Mouse (Mus musculus) c-Kit-positive CD71-positive TER-119-negative erythroid progenitor cells, embryonic 14.5 days (primary cell): ENCODE measurements around the gene Pla2g5.

Experiments
- DNase-seq: peaks from one replicate; pipeline ENCODE4 v3.0.0-alpha.2; 2013; ENCODE audit warnings: low read depth

Pla2g5 gene

DNA sequence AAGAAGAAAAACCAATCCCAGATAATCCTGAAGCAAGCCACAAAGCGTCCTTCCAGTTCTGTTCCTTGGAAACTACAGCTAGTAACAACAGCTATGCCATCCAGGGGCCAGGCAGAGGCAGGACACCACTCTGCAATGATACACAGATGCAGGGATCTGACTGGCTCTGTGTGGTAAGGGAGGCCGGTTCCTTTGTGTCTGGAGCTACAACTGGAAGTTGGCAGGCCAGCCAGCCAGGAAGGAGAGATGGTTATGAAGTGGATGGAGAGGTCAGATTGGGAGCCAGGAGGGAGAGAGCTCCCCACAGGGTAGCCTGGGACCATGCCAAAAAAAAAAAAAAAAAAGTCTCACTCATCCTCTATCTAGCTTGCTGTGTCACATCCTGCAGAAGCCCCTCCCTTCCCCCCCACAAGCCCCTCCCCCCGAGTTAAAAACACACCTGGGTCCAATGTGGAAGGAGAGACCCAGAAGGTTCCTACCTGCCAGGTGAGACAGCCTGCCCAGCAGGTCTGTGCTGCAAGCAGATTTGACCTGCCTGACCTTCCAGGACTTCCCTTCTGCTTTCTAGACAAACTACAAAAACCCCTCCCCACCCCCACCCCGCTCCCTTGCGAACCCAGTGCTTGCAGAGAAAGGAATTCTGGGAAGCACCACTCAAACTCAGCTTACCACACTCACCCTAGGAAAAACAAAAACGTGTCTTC is 66.6 kb downstream of the Pla2g5 start:
- DNase-seq: no peak

DNA sequence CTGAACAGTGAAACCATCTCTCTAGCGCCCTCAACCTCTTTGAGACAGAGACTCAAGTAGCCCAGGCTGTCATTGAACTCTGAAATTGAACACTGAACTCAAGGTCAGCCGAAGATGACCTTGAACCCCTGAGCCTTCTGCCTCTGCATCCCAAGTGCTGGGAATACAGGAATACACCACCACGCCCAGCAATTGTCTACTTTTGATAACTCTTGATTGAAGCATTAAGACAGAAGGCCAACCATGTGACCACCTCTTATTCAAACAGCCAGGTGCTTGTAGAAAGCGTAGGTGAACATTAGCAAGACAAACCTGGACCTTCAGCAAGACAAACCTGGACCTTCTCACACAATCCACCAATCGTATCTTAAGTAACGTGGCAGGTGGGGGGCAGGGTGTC is 68.9 kb downstream of the Pla2g5 start:
- no peak for DNase-seq

GRCm38 (mm10) chr4:138793276-138793675 is 70.0 kb downstream of the Pla2g5 start:
- no peak for DNase-seq

- no peak for DNase-seq
These were observed 70.7 kb downstream of the Pla2g5 start for GRCm38 (mm10) chr4:138792599-138792998.

DNA sequence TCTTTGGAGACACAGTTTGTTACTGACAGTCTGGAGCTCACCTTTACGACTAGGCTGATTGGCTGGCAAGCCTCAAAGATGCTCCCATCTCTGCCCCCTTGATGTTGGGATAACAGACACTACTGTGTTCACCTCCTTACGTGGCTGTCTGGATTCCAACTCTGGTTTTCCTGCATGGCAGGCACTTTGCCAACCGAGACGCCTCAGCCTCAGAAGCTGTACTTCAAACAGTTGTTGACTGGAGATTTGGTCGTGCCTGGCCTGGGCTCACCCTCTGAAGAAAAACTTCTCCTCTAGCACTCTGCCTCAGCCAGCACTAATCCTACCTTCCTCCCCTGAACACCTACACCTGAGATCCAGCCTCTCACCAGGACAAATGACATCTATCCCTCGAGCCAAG is 71.8 kb downstream of the Pla2g5 start:
- no peak for DNase-seq

DNA sequence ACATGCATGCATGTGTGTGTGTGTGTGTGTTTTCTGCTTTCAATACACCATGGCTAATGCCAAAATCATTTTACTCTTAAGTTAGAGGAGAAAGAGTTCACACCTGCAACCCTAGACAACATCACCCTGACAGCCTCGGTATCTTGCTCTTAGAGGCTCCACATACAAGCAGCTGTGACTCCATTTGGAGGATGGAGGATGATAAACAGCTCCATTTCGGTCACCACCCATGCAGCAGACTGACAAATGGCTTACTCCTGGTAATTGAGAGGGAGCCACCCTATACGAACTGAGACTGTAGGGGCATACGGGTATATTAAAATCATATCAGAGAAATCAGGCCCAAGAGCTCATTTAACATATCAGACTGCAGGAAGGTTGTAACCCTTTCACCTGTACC is 74.9 kb downstream of the Pla2g5 start:
- DNase-seq: no peak

- DNase-seq: no peak
These were observed 77.1 kb downstream of the Pla2g5 start for GRCm38 (mm10) chr4:138786141-138786540.

DNA sequence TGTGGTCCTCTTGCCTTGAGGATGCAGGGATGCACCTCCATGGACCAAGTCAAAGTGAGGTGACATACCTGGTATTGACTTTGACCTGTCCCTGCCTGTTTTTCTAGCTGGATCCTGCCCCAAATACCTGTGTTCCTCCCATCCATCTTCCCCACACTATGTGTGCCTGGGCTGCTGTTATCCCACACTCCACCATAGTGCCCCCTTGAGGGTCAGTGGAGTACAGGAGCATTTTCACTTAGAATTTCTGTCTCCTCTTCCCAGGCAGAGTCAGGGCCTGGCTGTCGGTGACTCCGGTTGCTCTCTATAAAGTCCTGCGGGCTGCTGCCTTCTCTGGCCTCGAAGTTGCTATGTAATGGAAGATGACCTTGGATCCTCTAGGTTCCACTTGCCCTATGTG is 77.6 kb downstream of the Pla2g5 start:
- no peak for DNase-seq

DNA sequence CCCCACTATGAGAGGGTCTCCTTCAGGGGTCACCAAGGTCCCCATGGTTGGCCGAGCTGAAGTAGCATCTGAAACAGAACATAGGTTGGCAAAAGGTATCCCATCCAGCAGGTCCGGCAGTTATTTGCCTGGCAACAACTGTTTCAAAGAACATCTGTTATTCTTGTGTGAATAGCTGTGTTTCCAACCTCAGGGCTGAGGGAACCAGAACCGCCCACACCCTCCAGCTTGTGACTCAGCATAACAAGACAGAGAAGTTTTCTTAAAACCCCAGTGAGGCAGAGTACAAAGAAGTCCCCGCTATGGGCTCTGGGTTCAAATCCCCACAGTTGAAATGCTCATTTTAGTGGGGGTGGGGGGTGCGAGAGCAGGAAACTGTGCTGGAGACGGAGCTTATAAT is 81.2 kb downstream of the Pla2g5 start:
- DNase-seq: no peak

GRCm38 (mm10) chr4:138780300-138780699 is 83.0 kb downstream of the Pla2g5 start:
- no peak for DNase-seq

GRCm38 (mm10) chr4:138777417-138778407 is 85.6 kb downstream of the Pla2g5 start:
- no peak for DNase-seq

DNA sequence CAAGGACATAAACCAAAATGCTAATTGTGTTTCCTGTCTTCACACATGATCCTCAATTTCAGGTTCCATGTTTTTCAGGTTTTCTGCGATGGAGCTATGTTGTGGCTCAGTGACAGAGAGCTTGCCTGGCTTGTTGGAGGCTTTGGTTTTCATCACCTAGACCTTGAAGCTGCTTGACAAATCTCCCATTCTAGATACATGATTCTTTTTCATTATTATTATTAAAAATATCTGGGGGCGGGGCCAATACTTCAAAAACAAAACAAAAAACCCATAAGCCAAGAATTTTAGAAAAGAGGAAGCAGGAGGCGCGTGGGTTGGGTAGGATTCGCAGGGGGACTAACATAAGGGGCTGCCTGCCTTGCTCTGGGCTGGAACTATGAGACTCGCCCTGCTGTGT is 87.8 kb downstream of the Pla2g5 start, which contains the start of gene Pla2g2d:
TSS of gene Pla2g2d (plus strand) at position 301 of the 400 bp plus-strand sequence.
- DNase-seq: no peak

- no peak for DNase-seq
These were observed 90.9 kb downstream of the Pla2g5 start for GRCm38 (mm10) chr4:138772386-138772785.

DNA sequence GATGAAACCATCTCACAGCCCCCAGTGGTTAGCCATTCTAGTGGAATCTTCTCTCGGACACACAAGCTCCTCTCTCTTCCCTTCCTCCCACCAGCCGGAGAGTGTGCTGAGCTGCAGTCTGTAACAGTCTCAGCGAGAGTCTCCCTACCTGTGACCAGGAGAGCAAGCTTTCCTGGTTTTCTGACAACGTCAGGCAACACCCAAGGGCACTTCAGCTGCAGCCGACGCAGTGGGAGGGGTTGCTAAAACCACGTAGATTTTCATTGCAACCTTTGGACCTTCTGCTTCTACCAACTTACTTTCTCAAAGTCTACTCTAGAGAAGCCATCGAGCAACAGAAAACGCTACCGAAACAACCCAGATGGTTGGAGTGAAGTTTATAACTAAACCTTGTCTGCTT is 91.3 kb downstream of the Pla2g5 start:
- no peak for DNase-seq

DNA sequence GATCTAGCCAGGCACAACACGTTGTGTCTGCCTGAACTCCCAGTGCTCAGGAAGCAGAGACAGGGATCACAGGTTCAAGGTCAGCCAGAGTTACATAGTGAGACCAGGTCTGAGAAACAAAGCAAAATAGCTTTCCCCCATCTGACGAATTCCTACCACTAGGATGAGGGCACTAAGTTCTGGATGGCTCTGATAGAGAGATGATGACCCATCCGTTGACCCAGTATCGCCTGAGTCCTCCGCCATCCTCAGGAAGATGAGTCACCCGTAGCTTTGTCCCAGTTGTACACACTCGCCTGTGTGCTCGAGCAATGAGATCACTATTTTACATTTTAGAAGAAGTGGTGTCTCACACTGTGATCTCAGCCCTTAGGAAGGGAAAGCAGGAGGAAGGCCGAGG is 101.0 kb downstream of the Pla2g5 start:
- DNase-seq: no peak

DNA sequence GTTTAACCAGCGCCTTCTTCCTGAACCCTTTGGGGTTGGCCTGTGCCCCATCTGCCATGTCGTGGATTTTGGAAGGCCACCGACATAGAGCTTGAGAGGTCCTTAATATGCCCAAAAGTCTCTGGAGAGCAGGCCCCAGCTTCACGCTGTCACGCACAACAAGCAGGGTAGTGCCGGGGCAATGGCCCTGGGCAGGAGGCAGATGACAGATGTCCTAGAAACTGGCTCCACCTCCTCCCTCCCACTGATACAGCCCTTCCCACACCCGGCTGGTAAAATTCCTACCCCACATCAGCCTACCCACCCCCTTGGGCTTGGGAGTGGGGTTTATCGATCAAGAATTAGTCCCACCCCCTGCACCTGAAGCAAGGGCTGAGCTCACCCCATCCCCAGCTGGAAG is 105.9 kb downstream of the Pla2g5 start, which contains the start of gene Pla2g2f:
TSS of gene Pla2g2f (minus strand) at position 211 of the 400 bp plus-strand sequence.
- DNase-seq: no peak

GRCm38 (mm10) chr4:138755983-138756382 is 107.3 kb downstream of the Pla2g5 start:
- DNase-seq: no peak

- DNase-seq: no peak
These were observed 107.8 kb downstream of the Pla2g5 start for GRCm38 (mm10) chr4:138755439-138755838.

DNA sequence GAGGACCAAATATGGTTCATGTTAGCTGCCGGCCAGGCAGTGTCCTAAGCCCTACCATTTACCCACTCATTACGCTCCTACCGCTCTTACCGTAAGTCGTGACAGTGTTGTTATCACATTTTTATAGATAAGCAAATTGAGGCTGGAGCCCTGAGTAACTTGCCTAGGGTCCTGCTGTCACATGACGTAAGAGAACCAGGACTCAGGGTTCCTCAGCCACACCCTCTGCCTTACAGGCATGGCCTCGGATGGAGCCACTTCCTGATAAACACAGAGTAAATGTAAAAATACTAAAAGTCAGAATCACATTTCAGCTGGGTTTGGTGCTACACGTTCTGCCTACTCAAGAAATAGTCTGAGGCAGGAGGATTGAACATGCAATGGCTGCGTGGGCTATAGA is 108.8 kb downstream of the Pla2g5 start:
- DNase-seq: no peak

- no peak for DNase-seq
These were observed 109.7 kb downstream of the Pla2g5 start for GRCm38 (mm10) chr4:138753608-138754007.

GRCm38 (mm10) chr4:138752603-138753002 is 110.7 kb downstream of the Pla2g5 start:
- no peak for DNase-seq
